Mouse (Mus musculus) stomach, embryonic 15.5 days (tissue): ENCODE results near the gene Egflam. TPM values are rescaled to one million over a fixed set of nuclear protein-coding genes. Genes with fewer than 3 reads are reported as not detected.

ENCODE experiments used
- ATAC-seq: fragments of 200-750 bp; cut with Nextera tagmentation; 2 replicates; pipeline ENCODE4 v1.8.0; 2017; ENCODE audit warnings: low read depth, moderate number of reproducible peaks, moderate TSS enrichment; ENCODE audit not compliant: insufficient read depth, low FRiP score
- H3K27ac ChIP-seq: fragments of 300-500 bp; sonication (generic); 2 replicates; pipeline ENCODE4 v1.5.1; 2015; ENCODE audit warnings: mild to moderate bottlenecking, inconsistent platforms
- H3K27me3 ChIP-seq: fragments of 300-500 bp; sonication (generic); replicated peaks from 2 replicates; pipeline ENCODE4 v1.6.1; 2015; ENCODE audit warnings: inconsistent platforms
- H3K36me3 ChIP-seq: fragments of 300-500 bp; sonication (generic); 2 replicates; pipeline ENCODE4 v1.6.1; 2015; ENCODE audit warnings: inconsistent platforms
- H3K4me1 ChIP-seq: fragments of 300-500 bp; sonication (generic); 2 replicates; pipeline ENCODE4 v1.6.1; 2015; ENCODE audit warnings: inconsistent platforms
- H3K4me2 ChIP-seq: fragments of 300-500 bp; sonication (generic); 2 replicates; pipeline ENCODE4 v1.6.1; 2015; ENCODE audit warnings: mild to moderate bottlenecking, inconsistent platforms
- H3K4me3 ChIP-seq: fragments of 300-500 bp; sonication (generic); replicated peaks from 2 replicates; pipeline ENCODE4 v1.5.1; 2015; ENCODE audit warnings: inconsistent platforms
- H3K9ac ChIP-seq: fragments of 300-500 bp; sonication (generic); 2 replicates; pipeline ENCODE4 v1.6.1; 2015; ENCODE audit warnings: inconsistent platforms
- H3K9me3 ChIP-seq: fragments of 300-500 bp; sonication (generic); 2 replicates; pipeline ENCODE4 v1.6.1; 2016; ENCODE audit warnings: inconsistent platforms
- WGBS: fragments of 180-500 bp; shearing (Covaris S2); methylation state at CpG from one replicate; pipeline ENCODE4 v1.1.7; 2015; 5-methylcytosine and 5-hydroxymethylcytosine counted together
- polyA plus RNA-seq: library from polyadenylated mRNA; unstranded; fragments of >200 nt; fragmentation: Nextera tagmentation; extraction: Ambion mirVana; gene quantifications from 2 replicates; pipeline ENCODE4 v1.2.1, GENCODE M21; 2015

Gene Egflam
- polyA plus RNA-seq, 1 experiment from 2014 or later = 19.0 TPM

DNA sequence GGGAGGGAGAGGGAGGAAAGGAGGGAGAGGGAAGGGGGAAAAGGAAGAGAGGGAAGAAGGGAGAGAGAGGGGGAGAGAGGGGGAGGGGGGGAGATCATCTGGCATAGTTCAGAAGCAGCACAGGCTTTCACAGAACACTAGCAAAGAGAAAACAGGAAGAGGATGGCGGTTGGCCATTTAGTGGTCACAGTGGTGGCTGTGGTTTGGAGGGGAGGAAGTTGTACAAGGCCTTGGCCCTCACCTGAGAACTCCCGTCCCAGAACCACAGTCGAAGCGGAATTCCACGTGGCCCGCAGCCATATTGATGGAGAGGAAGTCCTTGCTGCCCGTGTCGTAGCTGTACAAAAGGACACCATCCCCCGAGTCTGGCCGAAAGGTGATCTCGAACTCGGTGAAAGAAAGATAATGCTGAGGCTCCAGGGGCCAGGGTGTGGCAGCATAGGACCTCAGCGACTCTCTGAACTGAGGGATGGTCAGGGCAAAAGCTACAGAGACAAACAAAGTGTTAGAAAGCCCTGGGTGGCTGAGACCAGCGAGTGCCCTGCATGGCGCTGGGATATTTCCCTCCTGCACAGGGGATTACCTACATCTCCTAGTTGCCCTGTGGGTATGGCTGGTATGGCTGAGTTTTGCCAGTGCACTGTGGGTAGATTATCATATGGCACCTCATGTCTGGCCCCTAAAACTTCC is 155.9 kb downstream of the Egflam start:
- H3K9ac ChIP-seq = no peak overlapping the region
- H3K9me3 ChIP-seq = no peaks in the 10 kb centered on the region
- no peaks in the 10 kb centered on the region for H3K27me3 ChIP-seq
- WGBS = 78% methylated on average over 15 of the region's 15 CpGs
- H3K27ac ChIP-seq = no peak overlapping the region
- no peaks in the 10 kb centered on the region for H3K36me3 ChIP-seq
- no peak overlapping the region for H3K4me3 ChIP-seq
- ATAC-seq = no peak
- H3K4me2 ChIP-seq = no peak overlapping the region
- H3K4me1 ChIP-seq = no peaks in the 10 kb centered on the region

DNA sequence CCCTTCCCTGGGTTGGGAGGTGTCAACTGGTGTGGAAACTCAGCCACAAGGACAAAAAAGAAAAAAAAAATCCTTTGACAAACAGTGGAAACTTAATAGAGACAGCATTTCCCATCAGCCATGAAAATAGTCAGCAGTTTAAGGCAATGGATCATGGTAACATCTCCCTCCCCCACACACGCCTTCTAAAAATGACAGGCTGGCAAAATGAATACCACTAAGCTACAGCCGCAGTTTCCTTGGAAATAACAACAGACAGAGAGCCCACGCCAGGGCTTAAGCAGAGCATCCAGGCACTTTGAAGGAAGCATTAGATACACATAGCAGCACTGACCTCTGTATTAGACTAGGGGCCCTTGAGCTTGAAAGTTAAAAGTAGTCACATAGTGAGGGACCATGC is 157.2 kb downstream of the Egflam start:
- no peak overlapping the region for H3K4me3 ChIP-seq
- no peaks in the 10 kb centered on the region for H3K4me1 ChIP-seq
- no peak overlapping the region for H3K4me2 ChIP-seq
- no peaks in the 10 kb centered on the region for H3K36me3 ChIP-seq
- H3K27ac ChIP-seq = no peak overlapping the region
- 65% methylated on average over 3 of the region's 3 CpGs for WGBS
- no peak overlapping the region for H3K9ac ChIP-seq
- H3K9me3 ChIP-seq = no peaks in the 10 kb centered on the region
- ATAC-seq = no peak
- H3K27me3 ChIP-seq = no peaks in the 10 kb centered on the region

DNA sequence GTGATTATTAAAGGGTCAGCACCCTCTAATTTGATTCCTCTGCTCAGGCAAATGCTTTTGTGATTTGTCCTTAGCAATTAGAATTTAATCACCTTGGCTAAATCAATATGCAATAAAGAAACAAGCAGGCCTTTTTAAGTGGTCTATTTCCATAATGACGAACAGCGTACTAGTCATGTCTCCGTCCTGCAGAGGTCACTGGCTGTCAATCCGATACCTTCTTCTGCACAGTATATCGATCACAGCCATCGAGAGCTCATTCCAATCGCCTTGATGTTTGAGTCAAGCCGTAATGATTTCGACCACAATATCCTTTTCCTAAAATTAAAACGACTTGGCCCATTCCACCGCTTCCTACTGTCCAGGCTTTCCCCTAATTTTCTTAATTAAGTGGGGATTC is 158.3 kb downstream of the Egflam start:
- no peak for ATAC-seq
- H3K9ac ChIP-seq = no peak overlapping the region
- WGBS = 91% methylated on average over 11 of the region's 11 CpGs
- H3K4me2 ChIP-seq = no peak overlapping the region
- H3K27ac ChIP-seq = no peak overlapping the region
- no peaks in the 10 kb centered on the region for H3K9me3 ChIP-seq
- H3K36me3 ChIP-seq = no peaks in the 10 kb centered on the region
- no peaks in the 10 kb centered on the region for H3K27me3 ChIP-seq
- H3K4me3 ChIP-seq = no peak overlapping the region
- H3K4me1 ChIP-seq = no peaks in the 10 kb centered on the region

DNA sequence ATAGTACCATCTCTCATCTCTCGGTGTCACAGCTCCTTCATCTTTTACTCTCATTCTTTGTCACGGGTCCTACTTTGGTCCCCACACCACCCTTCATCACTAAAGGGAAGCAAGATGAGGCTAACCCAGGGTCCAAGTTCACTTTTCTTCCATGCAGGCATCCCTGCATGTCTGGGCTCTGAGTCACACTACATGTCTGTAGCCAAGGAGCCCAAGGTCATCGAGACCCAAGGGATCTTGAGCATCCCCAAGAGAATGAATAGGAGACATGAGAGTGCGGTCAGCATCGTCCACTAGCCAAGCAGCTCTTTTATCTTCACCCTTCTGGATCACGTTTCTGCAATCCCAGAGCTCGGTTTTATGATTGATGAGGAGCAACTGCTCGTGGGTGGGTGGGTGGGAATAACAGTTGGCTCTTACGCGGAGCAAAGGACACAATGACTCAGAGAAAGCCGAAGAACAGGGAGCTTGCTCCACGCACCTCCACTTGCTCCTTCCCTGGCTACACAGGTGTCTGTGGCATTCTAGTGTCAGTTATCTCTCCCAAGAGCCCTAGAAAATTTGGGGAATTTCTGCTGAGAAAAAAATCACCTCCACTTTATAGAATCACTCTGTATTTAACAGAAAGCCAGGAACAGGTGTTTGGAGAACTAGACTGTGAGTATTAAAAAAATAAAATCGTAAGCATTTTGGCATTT is 164.7 kb downstream of the Egflam start:
- H3K9me3 ChIP-seq = no peaks in the 10 kb centered on the region
- 74% methylated on average over 13 of the region's 13 CpGs for WGBS
- H3K9ac ChIP-seq = no peak overlapping the region
- no peak overlapping the region for H3K27ac ChIP-seq
- H3K4me2 ChIP-seq = no peak overlapping the region
- H3K4me3 ChIP-seq = no peak overlapping the region
- ATAC-seq = no peak
- no peaks in the 10 kb centered on the region for H3K36me3 ChIP-seq
- no peaks in the 10 kb centered on the region for H3K27me3 ChIP-seq
- H3K4me1 ChIP-seq = no peaks in the 10 kb centered on the region

DNA sequence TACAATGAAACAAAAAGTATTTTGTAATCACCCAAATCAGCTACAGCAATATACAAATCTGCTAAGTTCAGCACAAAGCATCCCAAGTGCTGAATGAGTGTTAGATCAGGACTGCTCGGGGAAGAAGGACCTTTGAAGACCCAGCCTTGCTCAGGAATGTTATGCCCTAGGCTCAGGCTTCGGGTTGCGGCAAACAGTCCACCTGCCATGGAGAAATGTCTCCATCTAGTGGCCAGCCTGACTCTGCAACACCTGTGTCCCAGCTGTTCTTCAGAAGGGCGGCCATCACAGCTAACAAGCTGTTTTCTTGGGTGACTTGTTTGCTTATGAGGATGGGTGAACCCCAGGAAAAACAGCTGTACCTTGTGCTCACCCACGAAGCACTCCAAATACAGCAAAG is 172.0 kb downstream of the Egflam start:
- H3K4me1 ChIP-seq = peaks cover 4% of the 10 kb centered on the region; the same call in 1 of the 2 replicates
- 4% methylated on average over 5 of the region's 5 CpGs for WGBS
- no peaks in the 10 kb centered on the region for H3K36me3 ChIP-seq
- H3K9ac ChIP-seq = no peak overlapping the region
- H3K27me3 ChIP-seq = no peaks in the 10 kb centered on the region
- no peak overlapping the region for H3K4me2 ChIP-seq
- H3K4me3 ChIP-seq = no peak overlapping the region
- no peaks in the 10 kb centered on the region for H3K9me3 ChIP-seq
- no peak overlapping the region for H3K27ac ChIP-seq
- peak; percentile 85 for ATAC-seq

DNA sequence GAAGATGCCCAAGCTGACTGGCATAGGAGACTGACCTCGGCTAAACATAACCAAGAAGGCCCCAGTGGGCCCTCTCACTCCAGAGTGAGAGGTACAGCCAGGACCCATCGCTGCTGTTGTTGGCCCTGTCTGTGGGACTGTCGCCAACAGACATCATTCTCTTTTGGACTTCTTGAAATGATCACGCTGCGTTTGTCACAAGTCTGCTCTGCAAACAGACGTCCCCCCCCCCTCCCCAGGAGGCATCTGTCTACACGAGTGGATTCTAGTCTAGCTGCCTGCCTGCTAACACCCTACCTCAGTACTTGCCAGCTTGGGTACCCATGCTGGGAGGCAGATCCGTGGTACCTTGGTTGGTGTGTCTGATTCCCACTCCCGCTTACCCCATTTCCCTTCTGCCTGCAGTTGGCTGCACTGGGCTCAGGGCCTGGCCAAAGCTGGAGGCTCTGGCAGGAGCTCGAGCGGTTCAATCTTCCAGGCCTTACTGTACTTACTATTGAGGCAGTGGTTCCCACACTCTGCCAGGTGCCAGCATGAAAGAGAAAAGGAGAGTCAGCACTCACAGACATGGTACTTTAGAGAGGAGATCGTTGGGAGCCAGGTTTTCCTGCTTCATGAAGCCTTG is 173.9 kb downstream of the Egflam start:
- H3K27me3 ChIP-seq = no peaks in the 10 kb centered on the region
- H3K4me1 ChIP-seq = peaks cover 4% of the 10 kb centered on the region; the same call in 1 of the 2 replicates
- H3K4me3 ChIP-seq = no peak overlapping the region
- H3K27ac ChIP-seq = no peak overlapping the region
- H3K9ac ChIP-seq = no peak overlapping the region
- ATAC-seq = no peak
- no peaks in the 10 kb centered on the region for H3K9me3 ChIP-seq
- no peak overlapping the region for H3K4me2 ChIP-seq
- H3K36me3 ChIP-seq = no peaks in the 10 kb centered on the region
- WGBS = 67% methylated on average over 12 of the region's 12 CpGs

DNA sequence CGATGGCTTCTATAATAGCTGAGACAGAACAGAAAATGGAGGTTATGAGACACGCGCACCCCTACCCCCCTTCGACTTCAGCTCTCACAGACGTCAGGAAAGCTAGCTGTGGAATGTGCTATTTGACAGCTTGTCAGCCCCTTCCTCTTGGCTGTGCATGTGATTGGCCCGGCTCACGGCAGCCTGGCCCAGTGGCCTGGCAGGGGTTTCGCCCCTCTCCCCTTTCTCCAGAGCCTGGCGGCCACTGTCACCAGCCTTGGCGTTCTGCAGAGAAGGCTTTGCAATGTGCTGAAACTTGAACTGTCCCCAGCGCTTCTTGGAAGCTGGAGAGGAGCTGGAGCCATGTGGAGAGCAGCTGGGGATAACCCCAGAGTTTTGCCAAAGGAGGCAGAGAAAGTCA is 175.4 kb downstream of the Egflam start:
- Histone ChIP-seq H3K36me3 (no peaks in the 10 kb centered on the region), H3K27ac (no peak overlapping the region), H3K4me3 (no peak overlapping the region), H3K9ac (no peak overlapping the region), H3K4me1 (peaks cover 4% of the 10 kb centered on the region; the same call in 1 of the 2 replicates), H3K9me3 (no peaks in the 10 kb centered on the region), H3K4me2 (no peak overlapping the region), H3K27me3 (no peaks in the 10 kb centered on the region)
- ATAC-seq = no peak
- WGBS = 45% methylated on average over 11 of the region's 11 CpGs

DNA sequence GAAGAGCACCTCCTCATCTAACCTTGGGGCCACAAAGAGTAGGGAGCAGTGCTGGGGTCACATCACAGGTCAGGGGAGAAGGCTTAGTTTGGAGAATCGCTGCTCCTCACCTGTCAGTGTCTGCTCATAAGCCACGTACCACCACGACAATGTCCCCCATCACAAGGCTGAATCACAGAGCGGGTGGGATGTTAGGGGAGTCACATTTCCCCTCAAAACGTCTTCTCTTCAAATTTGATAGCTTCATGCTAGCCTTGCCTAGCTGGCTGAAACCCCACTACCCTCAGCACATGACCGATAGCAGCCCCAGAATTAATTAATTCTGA is 181.0 kb downstream of the Egflam start:
- Histone ChIP-seq H3K4me2 (no peak overlapping the region), H3K36me3 (no peaks in the 10 kb centered on the region), H3K27ac (no peak overlapping the region), H3K9ac (no peak overlapping the region), H3K9me3 (no peaks in the 10 kb centered on the region), H3K4me3 (no peak overlapping the region), H3K27me3 (no peaks in the 10 kb centered on the region), H3K4me1 (no peaks in the 10 kb centered on the region)
- WGBS = 84% methylated on average over 6 of the region's 6 CpGs
- no peak for ATAC-seq

DNA sequence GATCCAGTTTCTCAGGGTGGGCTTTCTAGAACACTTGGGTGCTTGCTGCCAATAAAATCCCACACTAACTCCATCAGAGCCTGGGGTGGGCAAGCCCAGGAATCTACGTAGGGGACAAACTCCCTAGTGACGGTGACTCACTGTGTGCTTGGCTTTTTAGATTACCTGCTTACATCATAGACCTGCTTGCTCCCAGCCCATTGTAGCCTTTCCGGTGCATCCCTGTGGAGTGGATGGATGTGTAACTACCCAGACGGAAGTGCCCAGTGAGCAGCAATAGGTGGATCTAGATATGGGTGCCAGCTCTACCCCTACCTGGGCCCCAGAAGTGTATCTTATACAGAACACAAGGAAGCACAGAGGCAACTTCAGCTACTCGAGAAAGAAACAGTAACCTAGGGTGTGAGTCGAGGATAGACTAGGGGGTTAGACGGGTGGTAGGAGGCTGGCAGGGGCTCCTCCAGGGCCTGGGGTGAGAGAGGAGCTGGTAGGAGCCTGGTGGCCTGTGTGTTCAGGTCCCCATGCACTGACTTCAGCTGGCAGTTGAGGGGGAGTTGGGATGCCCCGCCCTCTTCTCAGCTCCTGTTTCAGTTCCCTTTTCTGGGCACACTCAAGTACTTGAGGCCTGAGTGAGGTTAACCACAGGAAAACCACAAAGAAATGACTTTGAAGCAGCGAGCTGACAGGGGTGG is 181.5 kb downstream of the Egflam start:
- no peak overlapping the region for H3K9ac ChIP-seq
- no peaks in the 10 kb centered on the region for H3K4me1 ChIP-seq
- H3K4me2 ChIP-seq = no peak overlapping the region
- no peak overlapping the region for H3K27ac ChIP-seq
- no peak for ATAC-seq
- no peaks in the 10 kb centered on the region for H3K9me3 ChIP-seq
- H3K27me3 ChIP-seq = no peaks in the 10 kb centered on the region
- no peaks in the 10 kb centered on the region for H3K36me3 ChIP-seq
- WGBS = 68% methylated on average over 9 of the region's 9 CpGs
- no peak overlapping the region for H3K4me3 ChIP-seq

DNA sequence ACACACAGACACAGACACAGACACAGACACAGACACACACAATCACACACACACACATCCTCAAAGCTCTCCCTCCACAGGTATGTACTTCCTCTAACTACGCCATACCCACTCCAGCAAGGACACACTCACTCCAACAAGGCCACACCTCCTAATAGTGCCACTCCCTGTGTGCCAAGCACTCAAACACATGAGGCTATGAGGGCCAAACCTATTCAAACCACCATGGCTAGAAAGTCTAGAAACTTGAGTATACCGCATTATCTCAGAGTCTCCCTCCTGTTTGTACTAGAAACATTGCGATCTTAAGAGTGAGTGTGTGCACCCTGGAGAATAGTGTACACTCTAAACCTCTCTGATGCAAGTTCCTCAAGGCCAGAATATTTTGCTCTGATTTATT is 182.3 kb downstream of the Egflam start:
- Histone ChIP-seq H3K9ac (no peak overlapping the region), H3K27me3 (no peaks in the 10 kb centered on the region), H3K36me3 (no peaks in the 10 kb centered on the region), H3K27ac (no peak overlapping the region), H3K9me3 (no peaks in the 10 kb centered on the region), H3K4me1 (no peaks in the 10 kb centered on the region), H3K4me3 (no peak overlapping the region), H3K4me2 (no peak overlapping the region)
- 92% methylated on average over 3 of the region's 3 CpGs for WGBS
- peak; percentile 45; the same call in 1 of the 2 replicates for ATAC-seq

DNA sequence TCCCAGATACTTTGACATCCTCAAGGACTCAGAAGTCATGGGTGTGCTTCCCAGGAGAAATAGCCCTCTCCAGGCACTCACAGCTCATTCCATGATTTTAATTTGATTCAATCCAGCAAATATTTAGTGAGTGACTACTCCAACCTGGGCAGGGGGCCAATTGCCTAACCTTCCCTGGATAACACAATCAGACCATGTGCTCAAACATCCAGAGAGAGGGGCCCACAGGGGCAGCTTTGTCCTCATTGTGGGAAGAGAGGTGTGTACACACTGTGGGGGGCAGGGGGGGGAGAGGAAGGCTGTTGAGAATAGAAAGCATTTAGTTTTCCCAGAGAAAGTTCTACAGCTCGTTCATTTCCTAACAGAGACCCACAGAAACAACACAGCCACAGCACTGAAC is 184.5 kb downstream of the Egflam start:
- Histone ChIP-seq H3K27me3 (no peaks in the 10 kb centered on the region), H3K9me3 (no peaks in the 10 kb centered on the region), H3K36me3 (no peaks in the 10 kb centered on the region), H3K9ac (no peak overlapping the region), H3K4me3 (no peak overlapping the region), H3K27ac (peak overlapping the region; percentile 49; the same call in 1 of the 2 replicates), H3K4me1 (no peaks in the 10 kb centered on the region), H3K4me2 (no peak overlapping the region)
- peak; percentile 88 for ATAC-seq
- WGBS = 17% methylated on average over 1 of the region's 1 CpGs

DNA sequence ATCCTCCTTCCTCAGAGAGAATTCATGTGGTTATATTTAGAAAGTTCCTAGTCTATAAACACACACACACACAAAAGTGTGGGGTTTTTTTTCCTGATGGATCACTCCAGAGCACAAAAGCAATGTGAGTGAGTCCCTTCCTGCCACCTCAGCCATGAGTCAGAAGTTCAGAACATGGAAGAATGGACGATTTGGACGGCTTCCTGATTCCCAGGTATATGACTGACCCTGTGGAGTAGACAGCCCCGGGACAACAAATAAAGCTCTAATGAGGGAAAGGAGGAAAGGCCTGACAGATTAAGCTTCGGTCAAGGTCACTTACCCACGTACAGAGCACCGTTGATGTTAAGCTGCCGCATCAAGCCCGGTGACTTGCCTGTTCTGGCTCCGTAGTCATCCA is 190.0 kb downstream of the Egflam start:
- H3K36me3 ChIP-seq = no peaks in the 10 kb centered on the region
- no peak for ATAC-seq
- no peaks in the 10 kb centered on the region for H3K9me3 ChIP-seq
- H3K27ac ChIP-seq = no peak overlapping the region
- no peak overlapping the region for H3K4me2 ChIP-seq
- 71% methylated on average over 9 of the region's 9 CpGs for WGBS
- H3K9ac ChIP-seq = no peak overlapping the region
- peaks cover 14% of the 10 kb centered on the region for H3K4me1 ChIP-seq
- H3K4me3 ChIP-seq = no peak overlapping the region
- H3K27me3 ChIP-seq = no peaks in the 10 kb centered on the region
